ENCODE assay signal across 8 mouse cellular contexts in genomic region chr19:15836201-15836955, GRCm38 (mm10).
DNase-seq lines count a peak whose midpoint lies in the region; ATAC-seq lines count a peak whose summit lies in the region.
"Had no signal": no experiment of that assay in that cellular context is flagged by ENCODE, and none has a peak within 500 bp of the region (broad histone marks: within the 10 kb centered on the region; RNA-seq: fewer than 3 reads in every experiment).

No protein-coding gene starts in this region.

- ATAC-seq in common myeloid progenitor, adult 5-6 weeks (replicated peaks; ENCODE audit: low read depth, poor library complexity, severe bottlenecking): peak; percentile 58
- ATAC-seq in forebrain, embryonic 16.5 days: peak; percentile 59
- peak; percentile 77 for ATAC-seq in midbrain, embryonic 16.5 days
- no peak for ATAC-seq in inflammation-experienced regulatory T-cells, adult 6 months

- no peaks in the 10 kb centered on the region for H3K9me3 ChIP-seq in forebrain, embryonic 16.5 days (ENCODE audit: control insufficient read depth, low read length)
- H3K9me3 ChIP-seq in midbrain, embryonic 16.5 days (replicated peaks; ENCODE audit: control insufficient read depth, low read length, poor library complexity, severe bottlenecking): no peaks in the 10 kb centered on the region

- no peaks in the 10 kb centered on the region for H3K36me3 ChIP-seq in forebrain, embryonic 16.5 days (ENCODE audit: control insufficient read depth, insufficient read depth)
- H3K36me3 ChIP-seq in midbrain, embryonic 16.5 days (ENCODE audit: control insufficient read depth, insufficient read depth, low read length): no peaks in the 10 kb centered on the region

- no peaks in the 10 kb centered on the region for H3K27me3 ChIP-seq in forebrain, embryonic 16.5 days (replicated peaks; ENCODE audit: control insufficient read depth, insufficient read depth, low read length)
- no peaks in the 10 kb centered on the region; the same call in 1 of the 2 replicates for H3K27me3 ChIP-seq in midbrain, embryonic 16.5 days (ENCODE audit: control insufficient read depth, insufficient read depth, low read depth, low read length)

- peak overlapping the region; percentile 49 for H3K27ac ChIP-seq in forebrain, embryonic 16.5 days (ENCODE audit: low read length)
- peak overlapping the region; percentile 70 for H3K27ac ChIP-seq in midbrain, embryonic 16.5 days (ENCODE audit: low read length)
- H3K27ac ChIP-seq: macrophage had no signal

- peaks cover 26% of the 10 kb centered on the region for H3K4me1 ChIP-seq in forebrain, embryonic 16.5 days (replicated peaks; ENCODE audit: control insufficient read depth, insufficient read depth, low read length)
- H3K4me1 ChIP-seq in midbrain, embryonic 16.5 days (ENCODE audit: control insufficient read depth, insufficient read depth, low read length): peaks cover 25% of the 10 kb centered on the region

- intact Hi-C loops in left cerebral cortex, postnatal 4 days (cut with DNase I): no loop called here
- intact Hi-C loops in left cerebral cortex, postnatal 14 days (cut with DNase I): no loop called here

- no peak overlapping the region for H3K9ac ChIP-seq in forebrain, embryonic 16.5 days (replicated peaks; ENCODE audit: low read depth, low read length)
- H3K9ac ChIP-seq in midbrain, embryonic 16.5 days (ENCODE audit: low read depth, low read length): no peak overlapping the region; the same call in 1 of the 2 replicates

- WGBS in forebrain, embryonic 16.5 days: 19% methylated on average over 7 of the region's 7 CpGs
- 36% methylated on average over 7 of the region's 7 CpGs for WGBS in midbrain, embryonic 16.5 days

- 0 out of 2 replicates have a peak overlapping the region, but pooled peaks have one; percentile 12 for H3K4me2 ChIP-seq in forebrain, embryonic 16.5 days (ENCODE audit: low read length)
- H3K4me2 ChIP-seq in midbrain, embryonic 16.5 days (ENCODE audit: low read length): peak overlapping the region; percentile 28

- H3K4me3 ChIP-seq in forebrain, embryonic 16.5 days (replicated peaks; ENCODE audit: low read length): no peak overlapping the region
- H3K4me3 ChIP-seq in midbrain, embryonic 16.5 days (ENCODE audit: low read depth, low read length): no peak overlapping the region

- DNase-seq in left cerebral cortex, postnatal 4 days: peak; percentile 4
- DNase-seq in left cerebral cortex, postnatal 14 days (ENCODE audit: low spot score in 2 of 2): no peak
- DNase-seq in gastrocnemius, postnatal 4 days (ENCODE audit: low spot score in 2 of 2): no peak
